Mouse (Mus musculus) intestine, embryonic 14.5 days (tissue): ENCODE measurements at regions not wholly inside any gene's neighbourhood (a gene's known extent, or its start where the extent isn't known, plus 50 kb on each side); places are given as distances from the start of the nearest gene placed in this dataset.
"Not testable (repeated sequence)": the region's sequence is repeated elsewhere in the genome, so short reads cannot be mapped to it uniquely, and the experiment has no call there.

Experiments
- ATAC-seq: fragments of 200-750 bp; cut with Nextera tagmentation; replicated peaks from 2 replicates; pipeline ENCODE4 v1.8.0; 2017; ENCODE audit warnings: low read depth, moderate number of reproducible peaks, moderate TSS enrichment, moderate library complexity; ENCODE audit not compliant: low FRiP score, low TSS enrichment
- DNase-seq: peaks from one replicate; pipeline ENCODE4 v3.0.0-alpha.2; 2018; ENCODE audit warnings: low spot score
- H3K27ac ChIP-seq: fragments of 300-500 bp; sonication (generic); 2 replicates; pipeline ENCODE4 v1.5.1; 2014; ENCODE audit warnings: low read depth, mild to moderate bottlenecking, control low read depth
- H3K27me3 ChIP-seq: fragments of 300-500 bp; sonication (generic); replicated peaks from 2 replicates; pipeline ENCODE4 v1.6.1; 2014; ENCODE audit warnings: low read length, control low read depth; ENCODE audit not compliant: control insufficient read depth, insufficient read depth
- H3K36me3 ChIP-seq: fragments of 300-500 bp; sonication (generic); 2 replicates; pipeline ENCODE4 v1.6.1; 2014; ENCODE audit warnings: low read length, control low read depth; ENCODE audit not compliant: control insufficient read depth, insufficient read depth
- H3K4me1 ChIP-seq: fragments of 300-500 bp; sonication (generic); replicated peaks from 2 replicates; pipeline ENCODE4 v1.6.1; 2014; ENCODE audit warnings: low read length, control low read depth, mixed read lengths; ENCODE audit not compliant: control insufficient read depth, insufficient read depth
- H3K4me2 ChIP-seq: fragments of 300-500 bp; sonication (generic); 2 replicates; pipeline ENCODE4 v1.6.1; 2014; ENCODE audit warnings: low read length
- H3K4me3 ChIP-seq: fragments of 300-500 bp; sonication (generic); 2 replicates; pipeline ENCODE4 v1.5.1; 2014; ENCODE audit warnings: low read depth, low read length, control low read depth, mixed read lengths
- H3K9ac ChIP-seq: fragments of 300-500 bp; sonication (generic); 2 replicates; pipeline ENCODE4 v1.6.1; 2014; ENCODE audit warnings: mild to moderate bottlenecking, low read length
- H3K9me3 ChIP-seq: fragments of 300-500 bp; sonication (generic); 2 replicates; pipeline ENCODE4 v1.6.1; 2016; ENCODE audit warnings: low read length, control low read depth; ENCODE audit not compliant: control insufficient read depth
- WGBS: fragments of 180-500 bp; shearing (Covaris S2); extraction: QIAGEN DNeasy Blood & Tissue Kit; methylation state at CpG from one replicate; pipeline ENCODE4 v1.1.7; 2014; 5-methylcytosine and 5-hydroxymethylcytosine counted together

- Histone ChIP-seq H3K4me3 (no peak overlapping the region), H3K27ac (no peak overlapping the region), H3K9me3 (no peaks in the 10 kb centered on the region), H3K27me3 (no peaks in the 10 kb centered on the region), H3K4me2 (no peak overlapping the region), H3K9ac (no peak overlapping the region), H3K4me1 (no peaks in the 10 kb centered on the region), H3K36me3 (no peaks in the 10 kb centered on the region)
- ATAC-seq (no peak), DNase-seq (no peak)
Observed at GRCm38 (mm10) chr3:155662280-155662679, 569.0 kb downstream of the Lrriq3 start.

DNA sequence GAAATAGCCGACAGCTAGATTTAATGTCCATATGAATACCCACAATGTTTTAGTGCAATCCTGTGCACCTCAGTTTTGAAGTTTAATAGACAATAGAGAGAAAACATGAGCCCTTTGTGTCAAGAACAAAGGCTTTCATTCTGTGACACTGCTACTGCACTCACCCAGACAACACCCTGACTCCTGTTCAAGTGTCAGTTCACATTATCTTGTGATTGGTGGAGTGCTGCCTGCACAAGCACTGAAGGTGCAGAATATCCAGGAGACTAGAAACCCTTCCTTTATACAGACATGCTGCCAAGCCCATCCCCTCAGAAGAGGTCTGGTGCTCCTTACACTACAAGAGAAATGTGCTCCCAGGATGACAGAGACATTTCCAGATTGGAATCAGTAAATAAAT is 579.3 kb downstream of the Lrriq3 start:
- Histone ChIP-seq H3K9me3 (no peaks in the 10 kb centered on the region), H3K36me3 (no peaks in the 10 kb centered on the region), H3K4me1 (no peaks in the 10 kb centered on the region), H3K4me2 (no peak overlapping the region), H3K27ac (no peak overlapping the region), H3K27me3 (no peaks in the 10 kb centered on the region), H3K4me3 (no peak overlapping the region), H3K9ac (no peak overlapping the region)
- no peak for ATAC-seq
- WGBS, result 82% methylated on average over 1 of the region's 1 CpGs
- no peak for DNase-seq

- H3K9ac ChIP-seq, result no peak overlapping the region
- ATAC-seq (no peak), DNase-seq (no peak)
- H3K4me3 ChIP-seq, result no peak overlapping the region
- H3K36me3 ChIP-seq, result no peaks in the 10 kb centered on the region
- H3K4me1 ChIP-seq, result no peaks in the 10 kb centered on the region
- no peak overlapping the region for H3K27ac ChIP-seq
- 84% methylated on average over 4 of the region's 4 CpGs for WGBS
- H3K27me3 ChIP-seq, result no peaks in the 10 kb centered on the region
- no peaks in the 10 kb centered on the region for H3K9me3 ChIP-seq
- no peak overlapping the region for H3K4me2 ChIP-seq
Observed at GRCm38 (mm10) chr3:155680200-155680599, 587.0 kb downstream of the Lrriq3 start.

- ATAC-seq (0 out of 2 replicates have a peak, but pooled peaks have one; percentile 40), DNase-seq (no peak)
- Histone ChIP-seq H3K4me1 (no peaks in the 10 kb centered on the region), H3K27me3 (no peaks in the 10 kb centered on the region), H3K36me3 (no peaks in the 10 kb centered on the region), H3K4me2 (no peak overlapping the region), H3K9me3 (no peaks in the 10 kb centered on the region), H3K9ac (no peak overlapping the region), H3K27ac (no peak overlapping the region), H3K4me3 (no peak overlapping the region)
- WGBS, result 32% methylated on average over 8 of the region's 8 CpGs
Observed at GRCm38 (mm10) chr3:155682921-155683813, 589.9 kb downstream of the Lrriq3 start.

GRCm38 (mm10) chr3:155688358-155688757 is 595.1 kb downstream of the Lrriq3 start:
- WGBS, result 79% methylated on average over 5 of the region's 5 CpGs
- H3K27me3 ChIP-seq, result no peaks in the 10 kb centered on the region
- H3K9me3 ChIP-seq, result no peaks in the 10 kb centered on the region
- H3K36me3 ChIP-seq, result no peaks in the 10 kb centered on the region
- DNase-seq, result no peak
- no peak overlapping the region for H3K9ac ChIP-seq
- H3K4me3 ChIP-seq, result no peak overlapping the region
- H3K27ac ChIP-seq, result no peak overlapping the region
- ATAC-seq, result no peak
- H3K4me2 ChIP-seq, result no peak overlapping the region
- H3K4me1 ChIP-seq, result no peaks in the 10 kb centered on the region

- Histone ChIP-seq H3K36me3 (no peaks in the 10 kb centered on the region), H3K27ac (no peak overlapping the region), H3K27me3 (no peaks in the 10 kb centered on the region), H3K9me3 (no peaks in the 10 kb centered on the region), H3K4me2 (no peak overlapping the region), H3K4me1 (no peaks in the 10 kb centered on the region), H3K9ac (no peak overlapping the region), H3K4me3 (no peak overlapping the region)
- WGBS, result 81% methylated on average over 5 of the region's 5 CpGs
- no peak for DNase-seq
- no peak for ATAC-seq
Observed at GRCm38 (mm10) chr3:155723011-155723510, 629.8 kb downstream of the Lrriq3 start.

- Histone ChIP-seq H3K9me3 (no peaks in the 10 kb centered on the region), H3K4me3 (no peak overlapping the region), H3K4me2 (no peak overlapping the region), H3K27me3 (no peaks in the 10 kb centered on the region), H3K9ac (no peak overlapping the region), H3K4me1 (no peaks in the 10 kb centered on the region), H3K36me3 (no peaks in the 10 kb centered on the region), H3K27ac (no peak overlapping the region)
- WGBS, result 92% methylated on average over 2 of the region's 2 CpGs
- ATAC-seq (no peak), DNase-seq (no peak)
Observed at GRCm38 (mm10) chr3:155742421-155742820, 649.2 kb downstream of the Lrriq3 start.

DNA sequence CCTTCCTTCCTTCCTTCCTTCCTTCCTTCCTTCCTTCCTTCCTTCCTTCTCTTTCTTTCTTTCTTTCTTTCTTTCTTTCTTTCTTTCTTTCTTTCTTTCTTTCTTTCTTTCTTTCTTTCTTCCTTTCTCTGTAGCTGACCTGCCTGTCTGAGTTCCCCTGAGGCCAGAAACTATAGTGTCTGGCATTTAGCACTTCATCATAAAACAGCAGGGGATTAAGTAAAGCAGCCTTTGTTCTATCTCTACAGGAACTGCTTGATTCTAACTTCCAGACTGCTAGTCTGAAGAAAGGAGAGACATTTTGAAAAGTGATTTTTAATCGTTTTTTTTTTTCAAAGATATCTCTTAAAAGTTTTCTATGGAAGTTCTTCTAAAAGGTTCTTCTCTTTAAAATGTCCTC is 653.4 kb downstream of the Lrriq3 start:
- not testable (repeated sequence) for H3K4me1 ChIP-seq, H3K27me3 ChIP-seq, H3K4me3 ChIP-seq, ATAC-seq, H3K4me2 ChIP-seq, H3K9me3 ChIP-seq, H3K27ac ChIP-seq, H3K9ac ChIP-seq, H3K36me3 ChIP-seq, DNase-seq
- 27% methylated on average over 1 of the region's 1 CpGs for WGBS

DNA sequence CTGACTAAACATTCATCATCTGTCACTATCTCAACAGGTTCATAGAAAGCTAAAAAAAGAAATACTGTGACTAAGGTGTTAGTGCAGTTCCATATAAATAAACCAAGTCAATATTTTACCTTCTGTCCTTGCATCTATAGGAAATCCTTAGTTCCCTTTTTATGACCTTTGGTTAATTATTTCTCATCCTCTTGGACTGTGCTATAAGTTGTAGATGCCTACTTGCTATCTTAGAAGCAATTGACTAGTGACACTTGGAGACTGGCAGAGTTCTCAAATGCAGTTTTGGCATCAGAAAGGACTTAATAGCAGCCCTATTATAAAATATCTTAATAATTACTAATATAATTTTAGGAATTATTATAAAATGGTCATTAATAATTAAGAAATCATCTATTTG is 654.3 kb downstream of the Lrriq3 start:
- ATAC-seq (peak; percentile 71; the same call in 1 of the 2 replicates), DNase-seq (no peak)
- H3K4me2 ChIP-seq, result no peak overlapping the region
- no peaks in the 10 kb centered on the region for H3K9me3 ChIP-seq
- H3K36me3 ChIP-seq, result no peaks in the 10 kb centered on the region
- no peaks in the 10 kb centered on the region for H3K27me3 ChIP-seq
- H3K4me3 ChIP-seq, result no peak overlapping the region
- H3K4me1 ChIP-seq, result no peaks in the 10 kb centered on the region
- no peak overlapping the region for H3K27ac ChIP-seq
- H3K9ac ChIP-seq, result no peak overlapping the region
